In the genomic region with DNA sequence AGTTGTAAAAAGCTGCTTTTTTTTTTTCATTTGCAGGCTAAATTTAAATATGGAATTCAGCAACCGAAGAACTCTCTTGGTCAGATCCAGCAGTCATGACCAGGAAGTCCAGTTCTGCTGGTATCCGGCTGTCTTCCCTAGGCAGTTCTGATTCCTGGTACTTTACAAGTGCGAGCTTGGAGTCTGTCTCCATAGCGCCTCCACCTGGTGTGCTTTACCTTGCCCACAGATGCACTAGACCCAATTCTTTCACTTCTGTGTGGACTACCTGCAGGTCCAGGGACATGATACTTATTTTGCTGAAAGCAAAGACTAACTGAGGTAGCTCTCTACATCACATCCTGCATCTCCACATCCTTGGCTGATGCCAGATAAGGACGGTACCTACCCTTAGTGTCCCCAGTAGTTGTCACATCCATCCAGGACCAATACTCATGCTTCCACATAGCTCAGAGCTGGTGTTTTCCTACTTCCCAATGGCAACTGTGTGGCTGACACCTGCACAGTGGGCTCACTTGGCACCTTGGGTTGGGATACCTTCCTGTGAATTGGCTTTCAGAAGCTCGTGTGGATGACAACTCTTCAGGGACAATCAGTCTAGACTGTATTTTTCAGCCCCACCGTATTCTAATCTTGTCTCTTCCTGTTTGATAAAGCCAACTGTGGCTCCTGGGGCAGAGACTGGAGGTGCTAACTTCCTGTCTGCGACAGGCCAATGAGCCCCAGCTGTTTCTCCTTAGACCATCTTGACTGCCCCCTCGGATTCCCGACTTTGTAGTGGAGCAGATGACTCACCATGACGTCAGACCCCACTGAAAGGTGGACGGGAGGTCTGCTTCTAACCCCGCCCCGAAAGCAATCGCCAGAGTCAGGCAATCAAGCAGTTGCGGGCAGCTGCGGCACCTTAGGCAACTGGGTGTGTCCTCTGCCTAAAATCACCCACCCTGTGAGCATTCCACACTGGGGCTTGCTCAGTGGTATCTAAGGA, we compare ENCODE assay signal across 8 mouse cellular contexts.
DNase-seq lines count a peak whose midpoint lies in the region; ATAC-seq and TF ChIP-seq lines count a peak whose summit lies in the region.

No protein-coding gene starts in this region.

- no peak for ATAC-seq in liver, embryonic 15.5 days (ENCODE audit: insufficient read depth)
- ATAC-seq in stomach, embryonic 14.5 days (ENCODE audit: insufficient number of reproducible peaks, insufficient read depth, low FRiP score, low read depth): no peak

- no peak overlapping the region for H3K9ac ChIP-seq in liver, embryonic 15.5 days
- no peak overlapping the region for H3K9ac ChIP-seq in stomach, embryonic 14.5 days (replicated peaks; ENCODE audit: low read depth, low read length)

- H3K4me1 ChIP-seq in thymus, adult 2 months (replicated peaks; ENCODE audit: control insufficient read depth, insufficient read depth, low read length): peaks cover 19% of the 10 kb centered on the region
- peaks cover 15% of the 10 kb centered on the region for H3K4me1 ChIP-seq in liver, embryonic 15.5 days (replicated peaks)
- peaks cover 10% of the 10 kb centered on the region for H3K4me1 ChIP-seq in stomach, embryonic 14.5 days (ENCODE audit: control insufficient read depth, insufficient read depth, low read length)

- H3K4me2 ChIP-seq in liver, embryonic 15.5 days: peak overlapping the region; percentile 24
- peak overlapping the region; percentile 26 for H3K4me2 ChIP-seq in stomach, embryonic 14.5 days (replicated peaks; ENCODE audit: low read depth, low read length)

- intact Hi-C loops in heart, postnatal 36 days (cut with DNase I): no loop called here

- no peaks in the 10 kb centered on the region for H3K9me3 ChIP-seq in liver, embryonic 15.5 days (replicated peaks)
- no peaks in the 10 kb centered on the region for H3K9me3 ChIP-seq in stomach, embryonic 14.5 days (ENCODE audit: control insufficient read depth, low read depth, low read length)

- H3K4me3 ChIP-seq in thymus, adult 2 months (ENCODE audit: control insufficient read depth, insufficient read depth, low read length): peak overlapping the region; percentile 4; the same call in 1 of the 2 replicates
- no peak overlapping the region for H3K4me3 ChIP-seq in liver, embryonic 15.5 days (replicated peaks)
- H3K4me3 ChIP-seq in stomach, embryonic 14.5 days (ENCODE audit: low read depth, low read length): no peak overlapping the region

- no peaks in the 10 kb centered on the region for H3K27me3 ChIP-seq in thymus, adult 2 months (ENCODE audit: control insufficient read depth, insufficient read depth, low read length)
- peaks cover 35% of the 10 kb centered on the region for H3K27me3 ChIP-seq in liver, embryonic 15.5 days
- no peaks in the 10 kb centered on the region for H3K27me3 ChIP-seq in stomach, embryonic 14.5 days (ENCODE audit: control insufficient read depth, insufficient read depth, low read length)

- peak; percentile 28 for DNase-seq in thymus, adult 2 months
- DNase-seq in thymus, postnatal 10 days (ENCODE audit: low spot score in 2 of 2): no peak
- DNase-seq in adrenal gland, postnatal 36 days: peak; percentile 65 to 70
- DNase-seq in heart, postnatal 36 days: peak; percentile 31 to 41
- DNase-seq in layer of hippocampus, adult 9-10 months (ENCODE audit: low spot score): no peak
- no peak for DNase-seq in cerebellum, adult 11 months

- no peak overlapping the region for H3K27ac ChIP-seq in thymus, adult 2 months (ENCODE audit: control insufficient read depth, insufficient read depth, low read length)
- no peak overlapping the region for H3K27ac ChIP-seq in liver, embryonic 15.5 days (replicated peaks)
- H3K27ac ChIP-seq in stomach, embryonic 14.5 days (ENCODE audit: low read length): no peak overlapping the region

- WGBS in thymus, adult 2 months: 11% methylated on average over 17 of the region's 17 CpGs
- WGBS in liver, embryonic 15.5 days (ENCODE audit: insufficient replicate concordance): 20% methylated on average over 17 of the region's 17 CpGs
- 50% methylated on average over 17 of the region's 17 CpGs for WGBS in stomach, embryonic 14.5 days

- TF ChIP-seq CTCF in thymus, adult 2 months (IDR thresholded peaks at IDR 0.05; ENCODE audit: borderline replicate concordance, control insufficient read depth, extremely low read depth, insufficient read depth, low read length, poor library complexity): no peak

- H3K36me3 ChIP-seq in thymus, adult 2 months (ENCODE audit: control insufficient read depth, insufficient read depth, low read length): no peaks in the 10 kb centered on the region
- H3K36me3 ChIP-seq in liver, embryonic 15.5 days (replicated peaks): no peaks in the 10 kb centered on the region
- H3K36me3 ChIP-seq in stomach, embryonic 14.5 days (ENCODE audit: control insufficient read depth, insufficient read depth, low read length): no peaks in the 10 kb centered on the region

- no peak for TF ChIP-seq POLR2A in thymus, adult 2 months (IDR thresholded peaks at IDR 0.05; ENCODE audit: control insufficient read depth, extremely low read depth, insufficient read depth, low read length, poor library complexity)

Comparison
In these comparisons a context has a peak if more than half of its experiments do, and no peak if none do; other contexts are left out.
1. DNase-seq: peak in thymus, adult 2 months (single experiment), adrenal gland, postnatal 36 days (2 of 2) and heart, postnatal 36 days (2 of 2); none in thymus, postnatal 10 days (0 of 2), layer of hippocampus, adult 9-10 months (single experiment) and cerebellum, adult 11 months (single experiment).